Mouse (Mus musculus): ENCODE measurements around the gene Egln1. TPM values are rescaled to one million over a fixed set of nuclear protein-coding genes. Genes with fewer than 3 reads are reported as not detected.

The Egln1 gene
- total RNA-seq, 2 experiments from 2014 or later: 57.5 to 58.0 TPM

- no peak for DNase-seq (ENCODE audit: low spot score in 2 of 2)
- intact Hi-C loops (cut with DNase I): no loop called here
These were observed 36.9 kb downstream of the Egln1 start for GRCm38 (mm10) chr8:124911938-124912872.

DNA sequence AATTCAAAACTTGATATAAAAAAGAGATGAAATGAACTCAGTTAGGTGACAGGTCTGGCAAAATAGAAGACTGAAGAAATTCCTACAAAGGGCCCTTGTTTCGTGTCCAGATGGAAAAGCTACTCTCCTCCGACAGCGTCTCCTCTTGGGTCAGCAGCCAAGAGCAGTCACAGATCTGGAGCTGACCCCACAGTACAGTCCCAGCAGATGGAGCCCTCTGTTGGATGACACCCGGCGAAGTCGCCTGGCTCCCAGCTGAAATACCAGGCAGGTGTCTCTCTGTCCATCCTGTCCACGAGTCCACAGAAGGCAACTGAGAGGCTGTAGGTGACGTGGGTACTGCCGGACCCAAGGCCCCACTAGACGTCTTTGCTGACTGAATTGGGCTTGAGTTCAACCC is 38.8 kb downstream of the Egln1 start:
- intact Hi-C loops (cut with DNase I): no loop called here
- no peak for DNase-seq (ENCODE audit: low spot score in 2 of 2)

- intact Hi-C loops (cut with DNase I): no loop called here
- no peak for DNase-seq (ENCODE audit: low spot score in 2 of 2)
These were observed 39.2 kb downstream of the Egln1 start for GRCm38 (mm10) chr8:124909936-124910335.

GRCm38 (mm10) chr8:124905482-124905881 is 43.6 kb downstream of the Egln1 start:
- DNase-seq (ENCODE audit: low spot score in 2 of 2): no peak
- intact Hi-C loops (cut with DNase I): no loop called here

DNA sequence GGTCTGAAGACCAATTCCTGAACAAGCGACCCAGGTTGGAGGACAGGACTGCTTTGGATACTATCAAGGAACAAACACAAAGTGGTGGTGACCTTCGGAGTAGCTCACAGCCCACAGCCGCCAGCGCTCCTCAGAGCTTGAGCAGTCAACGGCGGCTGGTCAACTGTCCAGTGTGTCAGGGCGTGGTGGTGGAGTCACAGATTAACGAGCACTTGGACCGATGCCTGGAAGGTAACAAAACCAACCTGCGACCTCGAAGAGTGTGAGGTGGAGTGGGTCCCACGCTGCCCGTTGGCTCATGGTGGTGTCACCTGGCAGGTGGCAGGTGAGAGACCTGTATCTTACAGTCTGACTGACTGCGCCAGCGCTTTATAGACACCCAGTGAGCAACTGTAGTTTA is 45.9 kb downstream of the Egln1 start:
- intact Hi-C loops (cut with DNase I): no loop called here
- no peak for DNase-seq (ENCODE audit: low spot score in 2 of 2)

GRCm38 (mm10) chr8:124898251-124898905 is 50.7 kb downstream of the Egln1 start:
- DNase-seq (ENCODE audit: low spot score in 2 of 2): peak in 1 of 2 experiments; percentile 25
- intact Hi-C loops (cut with DNase I): loop anchor here (5.0 kb wide), 2 partner anchors 49 to 134 kb away; partner anchors contain the start of gene Egln1

DNA sequence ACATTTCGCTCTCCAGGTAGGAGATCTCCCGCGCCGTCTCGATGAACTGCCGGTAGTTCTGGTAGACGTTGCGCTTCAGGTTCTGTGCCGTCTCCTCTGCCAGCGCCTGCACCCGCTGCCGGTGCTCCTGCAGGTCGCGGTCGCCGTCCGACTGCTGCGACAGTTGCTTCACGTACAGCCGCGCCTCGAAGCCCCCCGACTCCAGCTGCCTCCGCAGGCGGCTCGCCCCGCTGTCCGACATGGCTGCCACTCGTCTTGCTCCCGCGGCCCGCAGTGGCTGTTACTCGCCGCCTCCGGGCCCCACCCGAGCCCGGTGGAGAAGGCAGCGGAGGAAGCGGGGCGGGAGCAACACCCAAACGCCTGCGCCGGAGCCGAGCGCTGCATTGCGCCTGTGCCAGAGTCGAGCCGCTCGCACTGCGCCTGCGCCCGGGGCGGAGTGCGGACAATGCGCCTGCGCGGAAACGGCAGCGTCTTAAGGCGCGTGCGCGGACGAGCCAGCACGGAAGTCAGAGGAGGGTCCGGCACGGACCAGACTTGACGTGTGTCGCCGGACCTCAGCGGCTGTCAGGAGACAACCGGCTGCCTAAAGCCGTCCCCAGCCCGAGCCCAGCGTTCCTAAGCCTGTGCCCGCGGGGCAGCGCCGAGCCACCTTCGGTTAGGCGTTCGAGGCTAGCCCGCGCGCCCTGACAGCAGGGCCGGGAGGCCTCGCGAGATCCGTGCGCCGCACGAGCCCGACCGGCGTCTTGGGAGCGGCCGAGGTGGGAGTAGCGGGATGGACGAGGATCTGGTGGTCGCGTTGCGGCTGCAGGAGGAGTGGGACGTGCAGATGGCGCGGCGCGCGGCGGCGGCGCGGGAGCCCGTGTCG is 51.5 kb downstream of the Egln1 start, which contains the start of the genes Exoc8 and Sprtn:
Exoc8 (minus strand) TSS at position 320 of the 865 bp plus-strand sequence.
Sprtn (plus strand) TSS at position 501 of the 865 bp plus-strand sequence.
- peak; percentile 97 to 99 for DNase-seq (ENCODE audit: low spot score in 2 of 2)
- intact Hi-C loops (cut with DNase I): loop anchor here (5.0 kb wide), 2 partner anchors 50 to 135 kb away; partner anchors contain the start of gene Egln1

GRCm38 (mm10) chr8:124896632-124897385 is 52.3 kb downstream of the Egln1 start:
- intact Hi-C loops (cut with DNase I): loop anchor here (5.0 kb wide), 2 partner anchors 50 to 135 kb away; partner anchors contain the start of gene Egln1
- peak; percentile 64 to 73 for DNase-seq (ENCODE audit: low spot score in 2 of 2)

DNA sequence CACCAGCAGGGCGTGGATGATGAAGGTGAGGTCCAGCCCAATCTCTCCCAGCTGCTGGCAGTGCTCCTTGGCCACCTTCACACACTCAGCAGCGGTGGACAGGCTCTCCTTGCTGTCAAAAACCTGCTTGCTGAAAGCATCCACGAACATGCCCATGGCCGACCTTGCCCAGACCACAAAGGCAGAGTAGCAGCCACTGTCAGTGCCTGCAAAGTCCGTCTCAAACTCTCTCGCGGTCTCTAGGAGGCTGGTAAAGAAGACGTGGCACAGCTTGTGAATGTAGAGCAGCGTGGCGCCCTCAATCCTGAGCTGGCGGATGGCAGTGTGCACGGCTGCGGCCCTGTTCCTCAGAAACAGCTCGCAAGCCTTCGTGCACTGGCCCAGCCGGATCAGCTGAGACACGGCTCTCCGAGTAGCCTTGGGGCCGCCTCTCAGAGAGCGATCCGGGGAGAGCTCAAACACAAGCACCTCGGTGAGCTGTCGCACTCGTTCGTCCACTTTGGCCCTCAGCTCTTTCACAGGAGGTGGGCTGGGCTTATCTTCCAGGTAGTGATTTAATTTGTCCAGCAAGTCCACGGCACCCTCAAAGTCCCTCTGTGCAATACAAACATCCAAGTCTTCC is 53.0 kb downstream of the Egln1 start:
- no peak for DNase-seq (ENCODE audit: low spot score in 2 of 2)
- intact Hi-C loops (cut with DNase I): loop anchor here (5.0 kb wide), 2 partner anchors 51 to 136 kb away; partner anchors contain the start of gene Egln1

- DNase-seq (ENCODE audit: low spot score in 2 of 2): no peak
- intact Hi-C loops (cut with DNase I): no loop called here
These were observed 56.5 kb downstream of the Egln1 start for GRCm38 (mm10) chr8:124892596-124892995.

- DNase-seq (ENCODE audit: low spot score in 2 of 2): no peak
- intact Hi-C loops (cut with DNase I): no loop called here
These were observed 60.7 kb downstream of the Egln1 start for GRCm38 (mm10) chr8:124888385-124888784.

GRCm38 (mm10) chr8:124878946-124879526 is 70.1 kb downstream of the Egln1 start:
- intact Hi-C loops (cut with DNase I): no loop called here
- DNase-seq (ENCODE audit: low spot score in 2 of 2): no peak

DNA sequence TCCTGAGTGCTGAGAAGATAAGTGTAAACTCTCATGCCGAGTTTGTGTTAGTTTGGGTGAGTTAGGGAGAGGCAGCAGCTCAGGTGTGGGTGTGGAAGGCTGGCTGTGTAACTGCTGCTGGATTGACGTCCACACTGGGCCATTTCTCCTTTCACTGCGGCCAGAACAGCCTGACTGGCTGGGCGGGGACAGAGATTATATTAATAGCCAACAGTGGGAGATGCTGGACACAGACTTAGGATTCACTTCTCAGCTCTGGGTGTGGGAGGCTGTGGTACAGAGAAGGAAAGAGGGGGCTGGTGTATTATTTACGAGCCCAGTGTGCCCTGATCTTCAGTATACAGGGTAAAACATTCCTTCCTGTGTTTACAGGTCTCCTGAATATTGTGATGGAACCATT is 71.0 kb downstream of the Egln1 start:
- no peak for DNase-seq (ENCODE audit: low spot score in 2 of 2)
- intact Hi-C loops (cut with DNase I): no loop called here

DNA sequence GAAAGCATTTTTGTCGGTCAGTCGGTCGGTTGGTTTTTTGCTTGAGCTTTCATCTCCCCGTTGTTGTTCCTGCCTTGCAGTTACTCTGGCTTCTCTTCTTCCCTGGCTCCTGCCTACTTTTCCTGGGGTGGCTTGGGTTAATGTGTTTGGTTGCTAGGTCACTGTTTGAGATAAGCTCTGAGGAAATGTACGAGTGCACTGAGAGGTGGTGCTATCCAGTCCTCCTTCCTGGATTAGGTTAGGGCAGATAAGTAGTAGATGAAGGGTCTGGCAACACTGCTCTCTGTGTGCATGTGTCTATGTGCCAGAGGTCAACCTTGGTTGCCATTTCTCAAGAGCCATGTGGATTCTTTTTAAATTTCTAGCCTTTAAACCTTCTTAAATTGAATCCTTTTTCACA is 76.4 kb downstream of the Egln1 start:
- intact Hi-C loops (cut with DNase I): no loop called here

DNA sequence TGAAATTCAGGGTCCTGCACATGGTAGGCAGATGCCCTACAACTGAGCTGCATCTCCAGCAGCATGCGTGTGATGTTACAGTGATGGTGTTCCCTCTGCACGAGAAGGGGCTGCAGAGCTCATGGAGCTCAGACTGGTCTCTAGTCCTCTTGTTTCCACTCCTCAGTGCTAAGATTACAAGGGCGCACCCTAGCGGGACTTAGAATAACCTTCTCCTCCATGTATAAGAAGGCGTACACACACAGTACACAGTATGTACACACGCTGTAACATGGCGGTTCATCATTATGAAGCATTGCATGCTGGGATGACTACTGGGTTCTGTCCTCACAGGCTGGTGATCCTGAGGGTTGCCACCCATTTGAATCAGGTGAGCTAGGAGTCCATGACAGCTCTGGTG is 77.0 kb downstream of the Egln1 start:
- DNase-seq (ENCODE audit: low spot score in 2 of 2): no peak
- intact Hi-C loops (cut with DNase I): no loop called here

More for the DNA sequence above, 76.4 kb downstream of the Egln1 start:
- no peak for DNase-seq (ENCODE audit: low spot score in 2 of 2)

DNA sequence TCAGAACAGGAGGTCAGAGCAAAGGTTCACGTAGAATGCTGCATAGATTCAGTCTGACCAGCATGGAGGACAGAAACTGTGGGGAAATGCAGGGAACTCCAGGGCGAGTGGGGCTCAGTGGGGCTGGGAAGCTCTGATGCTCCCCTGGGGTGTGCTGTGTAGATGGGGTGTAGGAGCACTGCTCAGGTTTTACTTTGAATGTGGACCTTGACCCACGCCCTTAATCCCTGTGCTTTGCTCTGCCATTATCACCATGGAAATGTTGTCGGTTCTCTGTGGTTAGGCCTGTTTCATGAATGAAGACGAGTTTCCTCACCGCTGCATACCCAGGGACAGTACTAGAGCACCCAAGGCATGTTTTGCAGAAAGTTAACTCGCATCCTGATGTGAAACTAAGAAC is 77.7 kb downstream of the Egln1 start:
- no peak for DNase-seq (ENCODE audit: low spot score in 2 of 2)

DNA sequence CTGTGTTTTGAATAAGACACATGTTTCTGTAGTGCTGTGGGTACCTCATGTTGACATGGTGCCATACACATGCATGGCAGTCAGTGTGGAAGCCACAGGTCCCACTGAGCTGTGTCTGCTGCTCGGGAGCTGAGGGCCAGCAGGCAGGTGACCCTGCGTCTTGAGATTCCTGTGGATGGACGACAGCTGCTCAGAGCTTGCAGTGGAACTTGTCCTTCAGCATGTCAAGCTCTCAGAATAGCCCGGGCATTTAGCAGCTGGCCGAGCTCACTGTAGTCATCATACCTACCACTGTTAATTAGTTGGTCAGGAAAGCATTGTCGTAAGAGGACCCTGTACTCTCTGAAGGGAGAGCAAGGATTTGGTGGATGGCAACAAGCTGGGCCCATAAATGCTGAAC is 79.4 kb downstream of the Egln1 start:
- DNase-seq (ENCODE audit: low spot score in 2 of 2): no peak

More for the DNA sequence above, 77.7 kb downstream of the Egln1 start:
- intact Hi-C loops (cut with DNase I): no loop called here

DNA sequence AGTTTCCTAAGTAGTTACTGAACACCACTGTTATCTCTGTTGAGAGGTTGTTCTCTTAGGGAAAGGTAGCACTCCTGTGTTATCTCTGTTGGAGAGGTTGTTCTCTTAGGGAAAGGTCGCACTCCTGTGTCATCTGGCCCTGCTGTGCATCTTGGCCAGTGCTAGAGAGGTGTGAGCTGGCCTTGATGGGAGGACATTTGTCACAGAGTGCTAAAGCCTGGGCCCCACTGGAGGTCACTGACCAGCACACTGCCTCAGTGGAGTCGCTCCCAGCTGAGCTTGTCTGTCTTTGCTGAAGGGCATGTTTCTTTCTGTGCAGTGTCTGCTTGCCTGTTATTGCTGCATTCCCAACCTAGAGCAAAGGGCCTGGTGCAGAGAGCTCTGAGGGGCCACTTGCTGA is 82.0 kb downstream of the Egln1 start:
- no peak for DNase-seq (ENCODE audit: low spot score in 2 of 2)

More for the DNA sequence above, 79.4 kb downstream of the Egln1 start:
- intact Hi-C loops (cut with DNase I): no loop called here

More for the DNA sequence above, 82.0 kb downstream of the Egln1 start:
- intact Hi-C loops (cut with DNase I): no loop called here
